21 mouse cellular contexts compared by ENCODE assay signal in genomic region chr2:84079284-84079683, GRCm38 (mm10).
DNase-seq lines count a peak whose midpoint lies in the region; ATAC-seq and TF ChIP-seq lines count a peak whose summit lies in the region.
"Had no signal": no experiment of that assay in that cellular context is flagged by ENCODE, and none has a peak within 500 bp of the region (broad histone marks: within the 10 kb centered on the region; RNA-seq: fewer than 3 reads in every experiment).

No protein-coding gene starts in this region.

- H3K4me3 ChIP-seq in G1E (ENCODE audit: low read depth, low read length): no peak overlapping the region
- no peak overlapping the region for H3K4me3 ChIP-seq in intestine, embryonic 15.5 days (replicated peaks)
- no peak overlapping the region for H3K4me3 ChIP-seq in liver, embryonic 15.5 days (replicated peaks)
- H3K4me3 ChIP-seq in cerebellum, adult 2 months (replicated peaks; ENCODE audit: insufficient read depth, low read depth, low read length): no peak overlapping the region
- no peak overlapping the region for H3K4me3 ChIP-seq in hindbrain, embryonic 11.5 days (ENCODE audit: low read depth, low read length)
- H3K4me3 ChIP-seq: embryonic facial prominence, embryonic 10.5 days; hindbrain, embryonic 12.5 days; layer of hippocampus, adult 2 months; limb, embryonic 15.5 days; megakaryocyte, embryonic 14.5 days had no signal

- TF ChIP-seq CTCF in G1E (IDR thresholded peaks at IDR 0.05; ENCODE audit: low read depth, low read length): no peak
- TF ChIP-seq CTCF in cerebellum, adult 2 months (IDR thresholded peaks at IDR 0.05; ENCODE audit: borderline replicate concordance, insufficient read depth, low read depth, low read length): no peak

- no peaks in the 10 kb centered on the region for H3K36me3 ChIP-seq in G1E (replicated peaks)
- H3K36me3 ChIP-seq in intestine, embryonic 15.5 days: no peaks in the 10 kb centered on the region
- no peaks in the 10 kb centered on the region for H3K36me3 ChIP-seq in liver, embryonic 15.5 days (replicated peaks)
- H3K36me3 ChIP-seq in hindbrain, embryonic 11.5 days (ENCODE audit: control insufficient read depth, insufficient read depth, low read length): no peaks in the 10 kb centered on the region
- H3K36me3 ChIP-seq: embryonic facial prominence, embryonic 10.5 days; hindbrain, embryonic 12.5 days; limb, embryonic 15.5 days had no signal

- H3K27me3 ChIP-seq in G1E (ENCODE audit: insufficient read depth, low read length): no peaks in the 10 kb centered on the region
- no peaks in the 10 kb centered on the region for H3K27me3 ChIP-seq in intestine, embryonic 15.5 days (replicated peaks)
- no peaks in the 10 kb centered on the region for H3K27me3 ChIP-seq in liver, embryonic 15.5 days
- no peaks in the 10 kb centered on the region; the same call in 1 of the 2 replicates for H3K27me3 ChIP-seq in cerebellum, adult 2 months (ENCODE audit: control insufficient read depth, insufficient read depth, low read length)
- no peaks in the 10 kb centered on the region for H3K27me3 ChIP-seq in hindbrain, embryonic 11.5 days (ENCODE audit: control insufficient read depth, insufficient read depth, low read length)
- H3K27me3 ChIP-seq: hindbrain, embryonic 12.5 days; limb, embryonic 15.5 days; megakaryocyte, embryonic 14.5 days had no signal

- H3K4me2 ChIP-seq in intestine, embryonic 15.5 days (replicated peaks): no peak overlapping the region
- H3K4me2 ChIP-seq in liver, embryonic 15.5 days: peak overlapping the region; percentile 33
- no peak overlapping the region for H3K4me2 ChIP-seq in hindbrain, embryonic 11.5 days (replicated peaks; ENCODE audit: low read depth, low read length)
- H3K4me2 ChIP-seq: hindbrain, embryonic 12.5 days; limb, embryonic 15.5 days had no signal

- 27% methylated on average over 8 of the region's 8 CpGs for WGBS in intestine, embryonic 15.5 days
- WGBS in liver, embryonic 15.5 days (ENCODE audit: insufficient replicate concordance): 19% methylated on average over 8 of the region's 8 CpGs
- 84% methylated on average over 8 of the region's 8 CpGs for WGBS in cerebellum, adult 2 months
- 87% methylated on average over 8 of the region's 8 CpGs for WGBS in hindbrain, embryonic 11.5 days

- peak; percentile 88 for ATAC-seq in G1E (ENCODE audit: extremely low read depth, insufficient number of reproducible peaks, low FRiP score, poor library complexity, severe bottlenecking)
- peak; percentile 72 for ATAC-seq in intestine, embryonic 15.5 days
- ATAC-seq in liver, embryonic 15.5 days (ENCODE audit: insufficient read depth): peak; percentile 99
- no peak for ATAC-seq in hindbrain, embryonic 11.5 days (ENCODE audit: low FRiP score)
- ATAC-seq in cerebellum, adult (ENCODE audit: insufficient number of reproducible peaks, low FRiP score, low TSS enrichment): no peak
- ATAC-seq: forebrain, embryonic 16.5 days; inflammation-experienced regulatory T-cells, adult 6 months had no signal

- no peaks in the 10 kb centered on the region for H3K9me3 ChIP-seq in G1E (replicated peaks)
- H3K9me3 ChIP-seq in intestine, embryonic 15.5 days: no peaks in the 10 kb centered on the region
- H3K9me3 ChIP-seq in liver, embryonic 15.5 days (replicated peaks): no peaks in the 10 kb centered on the region
- no peaks in the 10 kb centered on the region for H3K9me3 ChIP-seq in hindbrain, embryonic 11.5 days (ENCODE audit: control insufficient read depth, low read length)
- H3K9me3 ChIP-seq: embryonic facial prominence, embryonic 10.5 days; hindbrain, embryonic 12.5 days; limb, embryonic 15.5 days; megakaryocyte, embryonic 14.5 days had no signal

- TF ChIP-seq POLR2A in cerebellum, adult 2 months (IDR thresholded peaks at IDR 0.05; ENCODE audit: borderline replicate concordance, insufficient read depth, low read length): no peak

- DNase-seq in G1E (ENCODE audit: low spot score): no peak
- DNase-seq in c-Kit-negative CD71-positive TER-119-positive erythroid progenitor cells, embryonic 14.5 days (ENCODE audit: low read depth, low spot score): peak; percentile 35
- no peak for DNase-seq in cerebellum, adult 2 months
- no peak for DNase-seq in hindbrain, embryonic 11.5 days (ENCODE audit: low spot score)
- DNase-seq: adrenal gland, adult 8-10 months; cerebellum, adult 8-10 months; gastrocnemius, postnatal 36 days; kidney, postnatal 10 days; lung, postnatal 10 days; right cerebral cortex, postnatal 25 days; thymus, postnatal 14 days had no signal

- H3K9ac ChIP-seq in intestine, embryonic 15.5 days: no peak overlapping the region
- H3K9ac ChIP-seq in liver, embryonic 15.5 days: no peak overlapping the region
- H3K9ac ChIP-seq in hindbrain, embryonic 11.5 days (ENCODE audit: low read depth, low read length): no peak overlapping the region
- H3K9ac ChIP-seq: hindbrain, embryonic 12.5 days; limb, embryonic 15.5 days had no signal

- peaks cover 16% of the 10 kb centered on the region for H3K4me1 ChIP-seq in G1E (ENCODE audit: insufficient read depth, low read depth, low read length)
- H3K4me1 ChIP-seq in intestine, embryonic 15.5 days (replicated peaks): no peaks in the 10 kb centered on the region
- H3K4me1 ChIP-seq in liver, embryonic 15.5 days (replicated peaks): peaks cover 30% of the 10 kb centered on the region
- H3K4me1 ChIP-seq in cerebellum, adult 2 months (ENCODE audit: control insufficient read depth, insufficient read depth, low read length): no peaks in the 10 kb centered on the region
- no peaks in the 10 kb centered on the region for H3K4me1 ChIP-seq in hindbrain, embryonic 11.5 days (replicated peaks; ENCODE audit: control insufficient read depth, insufficient read depth, low read length)
- H3K4me1 ChIP-seq: embryonic facial prominence, embryonic 10.5 days; hindbrain, embryonic 12.5 days; limb, embryonic 15.5 days; megakaryocyte, embryonic 14.5 days had no signal

- H3K27ac ChIP-seq in intestine, embryonic 15.5 days: no peak overlapping the region
- H3K27ac ChIP-seq in liver, embryonic 15.5 days (replicated peaks): peak overlapping the region; percentile 66
- H3K27ac ChIP-seq in cerebellum, adult 2 months (ENCODE audit: insufficient read depth, low read length): no peak overlapping the region
- no peak overlapping the region for H3K27ac ChIP-seq in hindbrain, embryonic 11.5 days (ENCODE audit: low read depth, low read length)
- H3K27ac ChIP-seq: embryonic facial prominence, embryonic 10.5 days; hindbrain, embryonic 12.5 days; layer of hippocampus, adult 2 months; limb, embryonic 15.5 days had no signal

Comparison
In these comparisons a context has a peak if more than half of its experiments do, and no peak if none do; other contexts are left out.
1. ATAC-seq: peak in G1E (single experiment), intestine, embryonic 15.5 days (single experiment) and liver, embryonic 15.5 days (single experiment); none in hindbrain, embryonic 11.5 days (single experiment) and cerebellum, adult (single experiment).